Mouse (Mus musculus) activated CD4-positive, CD25-positive, alpha-beta regulatory T cell, adult 4 months (primary cell): Measurements from ENCODE around the gene 4930467E23Rik. TPM values are rescaled to one million over a fixed set of nuclear protein-coding genes. Genes with fewer than 3 reads are reported as not detected.
"Not testable (repeated sequence)": the region's sequence is repeated elsewhere in the genome, so short reads cannot be mapped to it uniquely, and the experiment has no call there.

Experiments used
- ATAC-seq: one replicate; pipeline ENCODE4 v1.8.0; 2017
- polyA plus RNA-seq, 2 experiments: library from polyadenylated mRNA; unstranded; fragments of 100-300 nt; shearing (Covaris generic); gene quantifications; one replicate each; pipeline ENCODE4 v1.2.1; 2017

Gene 4930467E23Rik
- not detected for polyA plus RNA-seq

GRCm38 (mm10) chr8:19729276-19729675 lies at the start of gene 4930467E23Rik:
Gene 4930467E23Rik, plus strand, starts transcription at chr8:19729576.
- ATAC-seq: not testable (repeated sequence)

- ATAC-seq: not testable (repeated sequence)
These were observed 47.1 kb upstream of the 4930467E23Rik start for GRCm38 (mm10) chr8:19682311-19682710.

- not testable (repeated sequence) for ATAC-seq
These were observed 43.9 kb upstream of the 4930467E23Rik start for GRCm38 (mm10) chr8:19685476-19685875.

- ATAC-seq: not testable (repeated sequence)
These were observed 40.4 kb upstream of the 4930467E23Rik start for GRCm38 (mm10) chr8:19688802-19689525.

- not testable (repeated sequence) for ATAC-seq
These were observed 39.6 kb upstream of the 4930467E23Rik start for GRCm38 (mm10) chr8:19689745-19690144.

DNA sequence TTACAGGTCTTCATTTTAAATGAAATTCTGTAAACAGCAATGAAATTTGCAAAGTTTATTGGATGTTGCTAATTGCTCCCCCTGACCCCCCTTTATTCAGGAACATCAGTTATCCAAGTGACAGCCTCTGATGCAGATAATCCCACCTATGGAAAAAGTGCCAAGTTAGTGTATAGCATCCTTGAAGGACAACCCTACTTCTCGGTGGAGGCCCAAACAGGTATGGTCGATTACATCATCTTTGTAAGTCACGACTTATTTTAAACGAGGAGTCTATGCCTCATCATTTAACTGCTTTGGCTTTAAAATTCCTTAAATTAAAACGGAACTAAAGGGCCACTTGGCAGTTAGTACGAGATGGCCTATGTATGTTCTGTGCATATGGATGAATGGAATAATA lies 38.0 kb upstream of the 4930467E23Rik start:
- ATAC-seq: not testable (repeated sequence)

DNA sequence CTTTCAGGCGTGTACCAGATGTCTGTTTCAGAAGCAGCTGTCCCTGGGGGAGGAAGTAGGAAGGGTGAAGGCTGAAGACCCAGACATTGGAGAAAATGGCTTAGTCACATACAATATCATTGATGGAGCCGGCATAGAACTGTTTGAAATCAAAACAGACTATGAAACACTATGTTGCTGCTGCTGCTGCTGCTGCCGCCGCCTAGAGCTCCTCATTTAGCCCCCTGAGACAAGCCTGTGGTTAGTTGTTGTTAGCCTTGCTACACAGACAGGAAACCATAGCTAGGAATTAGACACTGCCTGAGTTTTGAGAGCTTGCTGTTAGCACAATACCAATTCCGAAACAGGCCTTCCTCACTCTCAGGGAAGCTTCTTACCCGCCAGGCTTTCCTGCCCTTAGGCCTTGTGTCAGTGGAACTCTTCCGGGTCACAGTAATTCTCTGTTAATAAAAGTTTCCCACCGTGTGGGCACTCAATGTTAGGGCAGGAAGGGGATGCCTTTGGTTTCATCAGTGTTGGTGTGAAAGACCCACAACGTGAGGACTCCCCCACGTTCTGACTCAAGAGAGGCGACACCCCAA lies 31.8 kb upstream of the 4930467E23Rik start:
- not testable (repeated sequence) for ATAC-seq

DNA sequence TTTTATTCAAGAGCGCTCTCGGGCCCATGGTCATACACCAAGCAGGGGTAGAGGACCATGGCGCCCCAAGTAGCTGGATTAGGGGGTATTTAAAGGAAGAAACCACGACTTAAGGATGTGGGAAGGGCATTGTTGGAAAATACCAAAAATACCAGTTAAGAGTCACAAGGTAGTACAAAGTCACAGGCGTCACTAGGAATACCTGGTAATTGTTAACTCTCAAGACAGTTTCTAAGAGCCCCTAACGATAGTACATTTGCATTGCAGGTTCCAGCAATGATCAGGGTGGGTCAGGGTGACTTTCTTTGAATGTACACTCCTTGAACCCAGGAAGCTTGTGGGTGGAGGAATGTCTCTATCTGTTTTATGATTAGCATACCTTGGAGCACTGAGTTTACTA lies 31.3 kb upstream of the 4930467E23Rik start:
- not testable (repeated sequence) for ATAC-seq

- ATAC-seq: not testable (repeated sequence)
These were observed 30.7 kb upstream of the 4930467E23Rik start for GRCm38 (mm10) chr8:19698722-19699121.

GRCm38 (mm10) chr8:19701326-19701725 lies 28.1 kb upstream of the 4930467E23Rik start:
- ATAC-seq: not testable (repeated sequence)

GRCm38 (mm10) chr8:19702276-19702675 lies 27.1 kb upstream of the 4930467E23Rik start:
- ATAC-seq: not testable (repeated sequence)

- not testable (repeated sequence) for ATAC-seq
These were observed 26.2 kb upstream of the 4930467E23Rik start for GRCm38 (mm10) chr8:19702972-19703709.

DNA sequence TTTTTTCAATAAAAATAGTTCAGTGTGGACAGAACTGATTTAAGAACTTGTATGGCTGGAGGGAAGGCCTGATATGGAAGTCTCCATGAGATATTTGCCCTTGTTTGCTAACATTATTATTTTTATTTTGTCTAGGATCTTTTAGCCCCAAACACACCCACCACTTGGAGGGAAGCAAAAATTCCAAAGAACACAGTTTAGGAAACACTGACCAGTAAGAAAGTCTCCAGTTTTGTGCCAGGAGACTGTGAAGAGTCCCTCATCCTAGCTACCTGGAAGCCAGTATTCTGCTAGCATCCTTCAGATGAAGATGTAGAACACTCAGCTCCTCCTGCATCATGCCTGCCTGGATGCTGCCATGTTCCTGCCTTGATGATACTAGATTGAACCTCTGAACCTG lies 25.5 kb upstream of the 4930467E23Rik start:
- not testable (repeated sequence) for ATAC-seq

DNA sequence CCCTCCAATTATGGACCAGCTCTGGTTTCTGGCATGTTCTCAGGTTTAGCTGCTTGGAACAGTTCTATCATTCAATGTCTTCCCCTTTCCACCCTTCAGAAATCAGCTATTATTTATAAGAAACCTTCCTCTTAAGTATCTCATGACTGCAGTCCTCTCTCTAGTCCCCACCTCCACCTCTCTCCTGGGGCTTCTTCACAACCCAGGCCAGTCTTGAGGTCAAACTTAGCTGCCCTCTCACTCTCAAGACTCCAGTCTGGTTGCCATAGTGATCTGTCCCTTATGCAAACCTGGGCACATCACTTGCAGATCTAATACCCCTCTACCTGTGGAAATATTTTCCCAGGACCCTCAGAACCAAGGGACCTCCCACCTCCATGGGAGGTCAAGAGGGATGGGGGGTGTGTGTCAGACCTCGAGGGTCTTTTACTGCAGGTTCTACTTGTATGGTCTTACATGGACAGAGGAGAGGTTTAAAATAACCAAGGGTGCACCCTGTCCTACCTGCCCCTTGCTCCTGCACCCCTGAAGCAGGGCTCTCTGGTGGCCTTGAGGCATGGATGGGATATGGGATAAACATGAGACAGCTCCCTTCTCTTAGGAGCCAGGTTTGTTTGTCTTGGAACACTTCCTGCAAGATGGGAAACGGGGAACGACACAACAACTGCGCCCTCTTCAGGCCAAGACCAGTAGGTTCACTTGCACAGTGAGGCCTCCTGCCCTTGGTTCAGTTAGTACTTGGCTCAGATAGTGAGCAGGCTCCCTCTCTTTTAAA lies 24.7 kb upstream of the 4930467E23Rik start:
- ATAC-seq: not testable (repeated sequence)

GRCm38 (mm10) chr8:19705216-19705600 lies 24.2 kb upstream of the 4930467E23Rik start:
- not testable (repeated sequence) for ATAC-seq

DNA sequence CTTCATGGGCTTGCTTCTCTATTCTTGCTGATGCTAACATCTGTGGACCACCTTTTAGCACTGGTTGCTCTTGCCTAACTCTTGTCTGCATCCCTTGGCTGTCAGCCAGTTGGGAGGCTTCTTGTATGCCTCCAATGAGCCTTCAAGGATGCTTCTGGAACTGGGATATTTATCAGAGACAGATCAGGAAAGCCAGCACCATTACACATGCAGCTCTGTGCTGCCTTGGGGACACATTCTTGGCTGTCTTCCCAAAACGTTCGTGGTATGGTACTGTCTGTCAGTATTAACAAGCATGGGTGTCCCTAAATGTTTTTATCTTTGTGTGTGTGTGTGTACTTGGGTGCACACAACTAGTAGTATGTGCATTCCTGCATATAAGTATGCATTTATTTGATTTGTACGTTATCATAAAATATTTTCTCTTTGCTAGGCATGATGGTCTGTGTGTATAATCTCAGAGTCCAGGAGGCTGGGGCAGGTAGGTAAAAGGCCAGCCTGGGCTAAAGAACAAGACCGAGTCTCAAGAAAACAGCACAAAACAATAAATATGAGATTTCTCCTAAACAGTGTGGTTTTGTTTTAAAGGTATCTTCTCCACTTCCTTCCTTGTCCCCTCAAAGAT lies 23.2 kb upstream of the 4930467E23Rik start:
- not testable (repeated sequence) for ATAC-seq

- ATAC-seq: not testable (repeated sequence)
These were observed 22.2 kb upstream of the 4930467E23Rik start for GRCm38 (mm10) chr8:19706918-19707760.

DNA sequence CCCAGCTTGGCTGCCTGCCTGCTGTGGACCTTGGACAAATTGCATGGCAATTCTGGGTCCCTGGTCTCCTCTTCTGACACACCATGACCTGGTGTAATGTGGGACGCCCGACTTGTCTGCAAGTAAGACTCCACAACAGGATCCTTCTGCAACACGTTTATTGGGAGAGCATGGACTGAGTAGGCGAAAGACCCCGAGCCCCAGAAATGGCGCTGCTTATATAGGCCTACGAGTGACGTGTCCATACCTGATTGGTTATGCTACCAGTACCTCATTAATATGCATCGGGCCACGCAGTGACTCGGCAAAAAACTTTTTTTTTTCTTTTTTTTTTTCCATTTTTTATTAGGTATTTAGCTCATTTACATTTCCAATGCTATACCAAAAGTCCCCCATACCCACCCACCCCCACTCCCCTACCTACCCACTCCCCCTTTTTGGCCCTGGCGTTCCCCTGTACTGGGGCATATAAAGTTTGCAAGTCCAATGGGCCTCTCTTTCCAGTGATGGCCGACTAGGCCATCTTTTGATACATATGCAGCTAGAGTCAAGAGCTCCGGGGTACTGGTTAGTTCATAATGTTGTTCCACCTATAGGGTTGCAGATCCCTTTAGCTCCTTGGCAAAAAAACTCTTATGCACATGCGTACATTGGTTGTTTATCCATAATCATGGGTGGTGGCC lies 21.5 kb upstream of the 4930467E23Rik start:
- not testable (repeated sequence) for ATAC-seq

DNA sequence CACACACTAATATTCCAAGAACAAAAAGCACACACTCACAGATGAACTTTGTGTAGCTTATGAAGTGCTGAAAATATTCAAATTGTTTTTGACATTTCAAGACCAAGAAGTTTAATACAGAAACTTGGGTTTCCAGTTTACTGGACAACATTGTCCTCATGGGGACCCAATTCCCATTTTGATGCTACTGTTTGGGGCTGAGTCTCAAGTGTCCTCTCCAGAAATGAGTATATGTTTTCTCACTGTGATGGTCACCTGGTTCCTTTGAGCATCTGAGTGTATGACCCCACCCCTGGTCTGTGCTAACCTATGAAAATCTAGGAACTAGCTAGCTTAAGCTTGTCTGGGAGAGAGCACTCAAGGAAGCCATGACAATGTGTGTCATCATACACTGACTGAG lies 20.4 kb upstream of the 4930467E23Rik start:
- ATAC-seq: not testable (repeated sequence)

- not testable (repeated sequence) for ATAC-seq
These were observed 19.9 kb upstream of the 4930467E23Rik start for GRCm38 (mm10) chr8:19709488-19709887.
